Mouse (Mus musculus): ENCODE data around the gene Olfr725.

GRCm38 (mm10) chr14:50061179-50061578 is 21.0 kb upstream of the Olfr725 start:
- TF ChIP-seq CTCF (IDR thresholded peaks at IDR 0.05; ENCODE audit: insufficient read depth, low read depth, low read length) (no peak), POLR2A (IDR thresholded peaks at IDR 0.05; ENCODE audit: insufficient read depth, low read depth, low read length) (no peak)
